Mouse (Mus musculus): ENCODE measurements around the gene Jade2.

The Jade2 gene

DNA sequence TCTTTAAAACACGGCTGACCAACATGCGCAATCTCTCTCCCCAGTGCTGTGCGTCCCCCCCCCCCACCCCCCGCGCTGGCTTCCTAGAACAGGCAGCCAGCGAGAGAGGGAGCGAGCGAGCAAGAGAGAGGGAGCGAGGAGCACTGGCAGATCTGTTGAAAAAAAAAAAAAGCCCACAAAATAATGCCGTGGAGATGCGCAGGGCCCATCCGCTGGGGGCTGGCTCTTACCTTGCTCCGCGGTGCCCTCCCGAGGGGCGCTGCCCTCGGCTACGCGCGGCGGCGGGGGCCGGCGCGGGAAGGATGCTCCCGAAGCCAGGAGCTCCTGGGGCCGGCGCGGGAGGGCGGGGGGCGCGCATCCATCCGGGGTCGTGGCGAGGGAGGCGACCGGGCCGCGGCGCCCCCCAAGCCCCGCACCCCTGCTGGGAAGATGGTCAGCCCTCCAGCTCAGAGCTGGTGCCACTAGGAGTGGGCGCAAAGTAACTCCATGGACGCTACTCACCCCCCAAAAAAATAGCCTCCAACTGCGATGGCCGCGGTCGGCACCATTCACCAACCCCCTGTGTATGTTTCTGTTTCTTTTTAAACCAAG lies at the start of gene Jade2:
Jade2 (minus strand) TSS at position 573 of the 591 bp plus-strand sequence.
- no peak for DNase-seq (ENCODE audit: low read depth, low spot score)

DNA sequence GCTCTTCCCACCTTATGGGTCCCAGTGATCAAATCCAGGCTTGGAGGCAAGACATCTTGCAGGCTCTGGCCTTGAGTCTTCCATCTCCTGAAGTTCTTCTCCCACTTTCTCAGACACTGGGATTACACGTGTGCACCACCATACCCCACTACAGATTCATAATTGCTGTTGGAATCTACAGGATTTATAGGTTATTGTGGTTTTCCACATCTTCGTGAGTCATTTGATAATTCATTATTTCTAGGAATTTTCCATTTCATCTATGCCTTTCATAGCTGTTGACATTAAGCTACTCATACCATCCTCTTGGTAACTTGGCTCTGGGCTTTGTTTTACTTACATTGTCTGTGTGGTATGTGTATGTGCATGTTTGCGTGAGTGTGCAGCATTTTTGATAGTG lies 46.8 kb upstream of the Jade2 start:
- no peak for DNase-seq (ENCODE audit: low read depth, low spot score)

DNA sequence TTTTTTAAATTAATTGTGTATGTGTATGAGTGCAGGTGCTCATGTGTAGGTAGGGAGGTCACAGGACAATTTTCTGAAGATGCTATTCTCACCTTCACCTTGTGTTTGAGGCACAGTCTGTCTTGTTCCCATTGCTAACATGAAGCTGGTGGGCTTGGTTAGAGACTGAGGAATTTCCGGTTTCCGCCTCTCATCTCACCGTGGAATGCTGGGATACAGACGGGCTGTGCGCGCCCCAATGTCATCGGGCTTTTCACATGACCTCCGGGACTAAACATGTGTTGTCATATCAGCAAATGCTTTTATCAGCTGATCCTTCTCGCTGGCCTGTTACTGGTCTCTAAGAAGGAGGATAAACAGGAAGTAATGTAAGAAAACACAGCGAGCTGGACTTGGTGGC lies 42.2 kb upstream of the Jade2 start:
- no peak for DNase-seq (ENCODE audit: low read depth, low spot score)

DNA sequence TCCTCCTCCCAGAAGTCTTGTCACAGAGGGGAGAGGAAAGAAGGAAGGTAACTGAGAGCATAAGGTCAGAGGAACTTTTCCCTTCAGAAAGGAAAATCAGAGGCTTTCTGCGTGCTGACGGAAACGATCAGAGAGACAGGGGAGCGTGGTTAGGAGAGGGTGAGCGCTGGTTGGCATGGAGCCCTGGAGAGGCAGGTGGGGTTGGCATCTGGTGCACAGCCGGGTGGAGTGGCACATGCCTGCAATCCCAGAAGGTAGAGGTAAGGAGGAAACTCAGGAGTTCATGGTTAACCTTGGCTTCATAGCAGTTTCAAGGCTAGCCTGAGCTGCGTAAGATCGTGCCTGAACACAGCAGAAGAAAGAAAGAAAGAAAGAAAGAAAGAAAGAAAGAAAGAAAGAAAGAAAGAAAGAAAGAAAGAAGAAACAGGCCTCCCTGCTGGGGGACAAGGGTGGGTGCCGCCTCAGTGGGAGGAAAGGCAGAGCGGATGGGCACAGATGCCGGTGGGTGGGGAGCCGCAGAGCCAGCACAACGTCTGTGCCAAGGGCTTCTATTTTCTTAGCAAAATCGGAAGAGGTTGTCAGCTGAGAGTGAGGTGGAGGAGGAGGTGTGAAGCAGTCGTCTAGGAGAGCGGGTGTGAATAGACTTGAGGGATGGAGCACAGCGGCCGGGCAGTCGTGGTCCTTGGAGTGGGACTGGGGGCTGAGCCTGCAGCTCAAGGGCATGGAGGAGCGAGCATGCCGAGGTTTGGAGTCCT lies 41.0 kb upstream of the Jade2 start:
- no peak for DNase-seq (ENCODE audit: low read depth, low spot score)

DNA sequence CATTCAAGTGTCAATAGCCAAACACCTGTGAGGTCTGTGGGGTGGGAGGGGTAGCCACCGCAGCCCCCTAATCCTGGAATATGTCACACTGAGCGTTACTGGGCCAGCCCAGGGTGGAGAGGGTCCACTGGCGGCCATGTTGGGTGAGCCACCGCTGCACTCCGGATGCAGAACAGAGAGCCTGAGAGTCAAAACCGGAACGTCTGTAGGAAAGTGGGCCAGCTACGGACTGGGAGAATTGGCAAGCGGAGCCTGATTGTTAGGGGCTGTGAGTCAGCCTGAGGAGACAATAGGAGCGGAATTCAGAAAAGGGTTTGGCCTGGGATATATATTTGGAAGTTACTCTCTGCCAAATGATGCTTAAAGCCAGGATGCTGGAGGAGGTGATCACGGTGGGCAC lies 39.9 kb upstream of the Jade2 start:
- DNase-seq (ENCODE audit: low read depth, low spot score) = no peak

DNA sequence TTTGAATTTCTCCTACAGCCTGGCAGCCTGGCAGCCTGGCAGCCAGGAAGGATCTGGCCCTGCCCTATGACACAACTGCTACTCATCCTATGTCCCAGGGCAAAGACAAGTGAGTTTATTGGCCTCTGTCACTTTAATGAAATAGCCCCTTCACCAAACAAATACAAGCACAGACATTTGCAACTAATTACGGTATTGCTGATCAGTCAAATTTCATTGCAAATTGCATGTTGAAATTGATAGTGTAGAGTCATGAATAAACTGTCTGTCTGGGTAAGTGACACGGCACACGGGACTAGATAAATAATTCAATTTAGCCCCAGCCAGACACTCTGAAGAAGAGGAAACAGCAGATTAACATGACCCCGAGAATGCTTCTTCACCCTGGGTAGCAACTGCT lies 38.6 kb upstream of the Jade2 start:
- DNase-seq (ENCODE audit: low read depth, low spot score) = no peak

DNA sequence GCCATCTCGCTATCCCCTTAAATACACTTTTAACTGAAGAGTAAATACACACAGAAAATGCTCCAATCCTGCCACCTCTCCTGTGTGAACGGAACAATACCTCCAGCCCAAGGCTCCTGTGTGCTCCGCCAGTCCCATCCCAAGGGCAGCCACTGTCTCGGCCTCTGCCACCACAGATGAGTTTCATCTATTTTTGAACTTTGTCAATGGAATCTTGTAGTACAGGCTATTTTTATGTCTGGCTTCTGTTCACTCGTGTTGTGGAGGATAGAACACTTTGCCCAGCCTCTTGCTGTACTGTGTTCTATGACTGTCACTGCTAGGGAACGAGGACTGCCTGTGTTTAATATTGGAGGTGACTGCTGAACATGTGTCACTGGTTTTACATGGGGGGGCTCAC lies 28.2 kb upstream of the Jade2 start:
- DNase-seq (ENCODE audit: low read depth, low spot score) = no peak

DNA sequence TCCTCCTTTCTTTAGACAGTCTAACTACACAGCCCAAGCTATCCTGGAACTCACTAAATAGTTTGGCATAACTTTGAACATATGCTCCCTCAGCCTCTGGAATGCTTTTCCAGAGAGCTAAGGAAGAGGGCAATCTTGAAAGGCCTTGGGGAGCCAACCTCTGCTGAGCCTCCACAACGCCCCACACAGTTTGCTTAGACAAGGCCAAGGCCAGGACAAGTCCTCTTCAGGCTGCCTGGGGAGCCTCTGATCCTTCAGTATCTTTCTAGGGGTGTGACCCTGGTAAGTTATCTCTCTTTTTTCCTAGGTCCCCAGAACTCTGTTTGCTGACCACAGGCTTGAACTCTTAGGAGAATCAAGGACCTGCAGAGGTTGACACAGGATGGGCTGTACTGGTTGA lies 26.6 kb upstream of the Jade2 start:
- no peak for DNase-seq (ENCODE audit: low read depth, low spot score)

DNA sequence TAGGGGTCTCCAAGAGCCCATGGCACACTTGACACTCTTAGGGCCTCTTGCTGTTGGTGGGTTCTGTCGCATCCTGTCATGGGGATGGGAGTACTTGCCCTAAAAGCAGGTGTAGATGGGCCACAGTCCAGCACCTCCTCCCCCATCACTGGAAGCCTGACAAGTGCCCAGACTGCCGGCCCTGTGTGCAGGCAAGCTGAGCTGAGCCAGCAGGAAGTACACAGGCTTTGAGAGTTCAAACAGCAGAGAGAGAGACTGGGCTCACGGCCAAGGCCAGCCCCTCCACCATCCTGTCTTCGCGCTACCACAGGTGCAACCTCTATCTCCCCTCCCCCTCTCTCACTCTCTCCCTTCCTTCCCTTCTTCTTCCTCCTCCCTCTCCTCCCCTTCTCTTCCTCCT lies 26.2 kb upstream of the Jade2 start:
- no peak for DNase-seq (ENCODE audit: low read depth, low spot score)

DNA sequence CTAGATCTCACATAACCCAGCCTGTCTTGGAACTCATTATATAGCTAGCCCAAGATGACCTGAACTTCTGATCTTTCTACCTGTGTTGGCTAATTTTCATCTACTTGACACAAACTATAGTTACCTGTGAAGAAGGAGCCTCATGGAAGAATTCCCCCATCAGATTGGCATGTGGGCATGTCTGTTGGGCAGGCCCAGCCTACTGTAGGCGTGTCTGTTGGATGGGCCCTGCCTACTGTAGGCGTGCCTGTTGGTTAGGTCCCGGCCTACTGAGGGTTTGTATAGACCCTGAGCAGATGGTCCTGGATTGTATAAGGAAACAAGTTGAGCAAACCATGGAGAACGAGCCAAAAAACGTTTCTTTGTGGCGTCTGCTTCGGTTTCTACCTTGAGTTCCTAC lies 24.3 kb upstream of the Jade2 start:
- DNase-seq (ENCODE audit: low read depth, low spot score) = no peak

DNA sequence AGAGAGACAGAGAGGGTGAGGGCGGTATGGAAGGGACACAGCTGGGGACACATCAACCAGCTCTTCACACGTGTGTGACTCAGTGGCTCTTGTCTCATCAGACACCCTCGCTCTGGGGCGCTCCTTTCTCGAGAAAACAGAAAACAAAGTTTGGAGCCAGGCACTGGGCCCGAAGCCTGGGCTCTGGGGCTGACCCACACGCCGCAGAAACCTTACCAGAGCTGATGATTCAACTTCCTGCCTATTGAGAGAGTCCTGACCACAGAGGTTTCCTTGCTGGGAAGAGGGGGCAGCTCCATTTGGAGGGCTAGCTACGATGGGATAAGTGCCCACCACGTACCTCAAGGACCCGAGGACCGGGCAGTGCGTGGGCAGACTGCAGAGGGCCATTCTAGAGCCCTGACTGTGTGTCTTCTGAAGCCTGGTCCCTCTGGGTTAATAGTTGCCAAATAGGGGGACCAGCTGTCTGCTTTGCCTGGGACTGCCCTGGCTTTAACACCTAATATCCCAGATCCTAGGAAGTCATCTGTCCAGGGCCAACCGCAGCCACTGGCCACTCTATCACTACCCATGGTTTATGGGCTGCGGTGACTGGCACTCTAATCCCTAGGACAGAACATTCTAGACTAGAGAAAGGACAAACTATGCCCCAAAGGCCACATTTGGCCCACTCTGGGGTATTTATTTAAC lies 23.7 kb upstream of the Jade2 start:
- no peak for DNase-seq (ENCODE audit: low read depth, low spot score)

DNA sequence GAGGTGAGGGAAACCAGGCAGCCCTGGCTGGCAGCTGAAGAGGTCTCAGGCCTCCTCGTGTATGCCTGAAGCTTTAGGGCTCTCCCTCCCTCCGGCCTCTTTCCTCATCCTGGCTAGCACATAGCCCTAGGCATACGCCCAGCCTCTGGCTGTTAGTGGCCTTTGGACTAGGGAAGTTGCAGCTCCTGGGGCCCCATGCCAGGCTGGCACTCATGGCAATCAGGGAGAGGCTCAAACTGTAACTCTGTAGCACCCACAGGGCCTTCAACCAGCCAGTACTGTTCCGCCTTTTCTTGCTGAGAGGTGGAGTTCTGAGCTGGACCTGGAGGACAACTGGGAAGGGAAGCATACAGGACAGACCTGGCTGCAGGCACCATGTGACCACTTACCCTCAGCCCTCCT lies 19.5 kb upstream of the Jade2 start:
- no peak for DNase-seq (ENCODE audit: low read depth, low spot score)

DNA sequence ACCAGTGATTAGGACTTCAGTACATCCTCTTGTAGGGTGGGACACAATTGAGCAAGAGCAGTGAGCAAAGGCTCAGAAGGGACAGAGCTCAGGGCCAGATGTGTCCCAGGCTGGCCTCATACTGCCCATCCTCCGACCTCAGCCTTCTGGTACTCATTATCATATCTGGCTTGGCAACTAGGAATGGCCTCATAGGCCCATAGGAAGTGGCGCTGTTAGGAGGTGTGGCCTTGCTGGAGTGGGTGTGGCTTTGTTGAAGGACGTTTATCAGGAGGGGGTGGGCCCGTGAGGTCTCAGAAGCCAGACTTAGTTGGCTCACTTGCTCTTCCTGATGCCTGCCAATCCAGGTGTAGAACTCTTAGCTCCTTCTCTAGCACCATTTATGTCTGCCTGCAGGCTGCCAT lies 18.3 kb upstream of the Jade2 start:
- no peak for DNase-seq (ENCODE audit: low read depth, low spot score)

DNA sequence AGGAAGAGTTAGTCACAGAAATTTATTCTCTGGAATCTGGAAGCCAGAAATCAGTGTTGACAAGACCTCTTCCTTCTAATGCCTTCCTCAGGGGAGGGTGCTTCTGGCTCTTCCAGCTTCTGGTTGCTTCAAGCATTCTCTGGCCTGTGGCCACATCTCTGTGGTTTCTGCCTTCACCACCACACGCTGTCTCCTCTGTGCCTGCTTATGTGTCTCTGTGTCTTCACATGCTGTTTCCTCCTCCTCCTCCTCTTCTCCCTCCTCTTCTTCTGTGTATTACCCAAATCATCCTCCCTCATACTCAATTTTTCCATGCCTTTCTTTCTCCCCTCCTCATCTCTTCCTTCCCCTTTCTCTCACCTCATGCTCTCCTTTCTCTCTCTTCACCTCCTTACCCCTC lies 17.6 kb upstream of the Jade2 start:
- no peak for DNase-seq (ENCODE audit: low read depth, low spot score)

DNA sequence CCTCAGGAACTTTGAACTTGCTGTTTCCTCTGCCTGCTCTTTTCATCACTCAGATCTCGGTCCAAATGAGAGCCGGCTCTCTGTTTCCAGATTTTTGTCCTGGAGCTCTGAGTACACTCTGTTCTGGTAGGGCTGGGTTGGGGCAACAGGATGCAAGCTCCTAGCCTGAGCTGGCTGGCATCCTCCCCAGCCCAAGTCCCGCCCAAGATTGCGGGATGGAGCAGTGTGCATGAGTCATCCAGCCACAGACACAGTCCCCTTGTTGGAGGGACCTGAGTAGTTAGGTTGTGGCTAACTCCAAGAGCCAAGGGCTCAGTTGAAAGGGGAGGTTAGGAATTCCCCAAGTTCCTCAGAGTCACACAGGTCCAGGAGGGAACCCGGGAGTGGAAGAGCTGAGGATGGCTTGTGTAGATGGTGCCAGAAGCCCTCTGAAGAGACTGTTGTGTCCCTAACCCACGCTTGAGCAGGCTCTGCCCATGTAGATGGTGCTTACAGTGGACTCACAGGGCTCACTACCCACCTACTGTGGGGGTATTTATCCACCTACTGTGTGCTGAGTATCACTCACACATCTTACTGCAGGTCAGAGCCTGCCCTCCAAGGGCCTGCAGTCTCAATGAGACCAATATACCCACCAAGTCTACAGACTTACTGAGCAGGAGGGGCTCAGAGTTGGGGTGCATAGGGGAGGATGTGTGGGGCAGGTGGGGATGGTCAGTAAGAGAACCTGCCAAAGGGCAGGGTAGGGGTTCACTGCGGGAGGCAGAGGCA lies 17.0 kb upstream of the Jade2 start:
- no peak for DNase-seq (ENCODE audit: low read depth, low spot score)

DNA sequence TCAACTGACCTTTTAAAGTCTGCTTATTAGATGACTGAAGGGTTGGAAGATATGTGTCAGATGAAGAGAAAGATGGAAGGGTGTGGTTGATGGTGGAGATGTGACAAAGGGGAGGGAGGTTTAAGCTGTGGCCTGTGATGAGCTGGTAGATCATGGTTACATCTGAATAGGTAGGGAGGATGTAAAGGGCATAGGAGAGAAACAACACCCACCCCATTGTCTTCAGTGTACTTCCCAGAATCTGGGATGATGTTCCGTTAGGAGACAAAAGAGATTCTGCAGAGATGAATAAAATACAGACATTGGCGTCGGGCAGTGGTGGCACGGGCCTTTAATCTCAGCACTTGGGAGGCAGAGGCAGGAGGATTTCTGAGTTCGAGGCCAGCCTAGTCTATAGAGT lies 15.7 kb upstream of the Jade2 start:
- no peak for DNase-seq (ENCODE audit: low read depth, low spot score)

DNA sequence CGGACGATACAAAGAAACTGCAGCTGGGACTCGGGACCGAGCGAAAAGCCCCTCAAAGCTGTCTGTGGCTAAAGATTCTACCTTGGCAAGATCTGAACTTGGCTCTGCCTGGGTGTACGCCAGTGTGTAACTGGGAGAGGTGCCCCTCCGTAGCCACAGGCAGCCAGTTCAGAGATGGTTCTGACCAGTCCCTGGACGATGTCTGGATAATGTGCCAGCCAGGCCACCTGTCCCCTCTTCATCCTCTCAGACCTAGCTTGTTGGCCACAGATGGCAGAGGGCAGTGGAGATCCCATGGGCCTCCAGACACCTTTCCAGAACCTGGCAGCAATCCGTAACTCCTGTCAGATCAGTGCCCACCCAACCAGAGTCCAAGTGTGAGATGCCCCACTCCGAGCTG lies 9.8 kb upstream of the Jade2 start:
- no peak for DNase-seq (ENCODE audit: low read depth, low spot score)

DNA sequence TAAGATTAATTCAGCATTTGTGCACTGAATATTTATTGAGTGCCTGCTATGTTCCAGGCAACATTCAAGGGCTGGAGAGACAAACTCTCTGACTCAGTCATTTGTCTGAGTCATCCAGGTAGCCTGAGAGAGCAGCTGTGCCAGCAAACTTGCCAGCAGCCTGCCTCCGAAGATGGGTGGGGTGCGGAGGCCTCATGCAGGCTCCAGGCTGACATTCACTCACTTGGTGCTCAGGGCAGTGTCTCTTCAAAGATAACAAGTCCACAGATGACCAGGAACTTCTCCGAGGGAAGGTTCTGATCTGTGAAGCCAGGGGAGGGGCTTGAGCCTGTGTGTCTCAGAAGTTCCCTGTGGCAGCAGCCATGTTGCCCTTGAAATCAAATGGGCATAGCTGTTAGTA lies 8.6 kb upstream of the Jade2 start:
- no peak for DNase-seq (ENCODE audit: low read depth, low spot score)

DNA sequence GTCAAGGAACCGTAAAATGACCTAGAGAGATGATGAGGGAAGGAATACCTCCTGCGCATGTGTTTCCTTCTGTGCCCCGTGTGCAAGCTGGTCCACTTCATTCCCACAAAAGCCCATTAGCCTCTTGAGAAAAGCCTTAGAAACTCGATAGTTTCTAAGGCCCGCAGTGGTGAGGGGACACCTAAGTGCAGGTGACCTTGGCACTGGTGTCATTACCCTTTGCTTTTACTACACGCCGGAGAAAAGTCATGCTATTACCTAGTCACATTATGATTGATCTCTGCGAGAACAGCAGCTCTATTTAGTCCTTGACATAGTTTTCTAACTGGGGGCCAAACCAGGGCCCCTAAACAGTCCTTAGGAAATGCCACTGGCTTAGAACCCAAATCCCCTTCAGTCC lies 3.2 kb upstream of the Jade2 start:
- no peak for DNase-seq (ENCODE audit: low read depth, low spot score)

DNA sequence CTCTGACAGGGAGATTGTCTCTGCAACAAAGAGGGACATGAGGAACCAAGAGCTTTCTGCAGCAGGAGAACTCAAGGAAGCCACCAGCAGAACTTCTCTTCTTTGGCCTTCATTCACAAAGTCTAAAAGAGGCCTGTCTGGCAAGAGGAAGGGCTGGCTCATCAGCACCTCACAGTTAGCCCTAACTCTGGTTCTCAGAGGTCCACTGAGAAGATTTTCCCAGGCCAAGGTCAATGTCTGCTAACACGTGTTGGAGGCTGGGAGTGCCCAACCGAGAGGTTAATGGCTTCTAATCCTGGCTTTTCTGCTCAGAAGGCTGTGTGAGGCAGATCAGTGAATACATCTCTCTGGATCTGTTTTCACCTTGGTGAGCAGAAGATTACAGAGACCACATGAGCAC lies 2.1 kb upstream of the Jade2 start:
- DNase-seq (ENCODE audit: low read depth, low spot score) = no peak

DNA sequence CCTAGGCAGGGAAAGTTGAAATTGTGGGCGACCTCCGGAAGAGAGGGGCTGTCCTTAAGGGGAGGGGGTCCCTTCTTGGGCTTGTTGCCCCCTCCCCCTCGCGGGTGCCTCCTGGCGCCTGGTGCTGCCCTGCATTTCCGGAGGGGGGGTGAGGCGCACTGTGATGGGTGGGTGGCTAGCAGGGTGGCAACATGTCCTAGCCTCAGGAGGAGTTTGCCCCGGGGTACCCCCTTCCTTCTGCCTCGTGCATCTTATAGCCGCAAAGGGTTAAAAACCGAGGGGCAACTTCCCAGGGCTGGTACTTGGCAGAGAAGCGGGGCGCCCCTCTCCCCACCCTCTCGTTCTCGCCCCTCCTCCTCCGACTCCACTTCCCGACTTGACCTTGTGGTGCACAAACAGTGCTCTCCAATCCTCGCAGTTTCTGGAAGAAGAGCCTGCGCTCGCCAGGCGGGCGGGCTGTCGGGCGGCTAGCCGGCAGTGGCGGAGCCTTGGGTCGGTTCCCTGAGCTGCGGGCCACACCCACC lies 1.1 kb upstream of the Jade2 start:
- DNase-seq (ENCODE audit: low read depth, low spot score) = no peak
